In genomic region chr15:88202736-88203135, GRCm38 (mm10) we compare ENCODE assay signal across 20 mouse cellular contexts.
DNase-seq lines count a peak whose midpoint lies in the region; ATAC-seq and TF ChIP-seq lines count a peak whose summit lies in the region.
"Had no signal": no experiment of that assay in that cellular context is flagged by ENCODE, and none has a peak within 500 bp of the region (broad histone marks: within the 10 kb centered on the region; RNA-seq: fewer than 3 reads in every experiment).

No protein-coding gene starts in this region.

- TF ChIP-seq CTCF in hindbrain, postnatal 0 days (IDR thresholded peaks at IDR 0.05; ENCODE audit: low read depth) = no peak

- H3K4me2 ChIP-seq in heart, embryonic 11.5 days = no peak overlapping the region
- peak overlapping the region; percentile 38 for H3K4me2 ChIP-seq in neural tube, embryonic 12.5 days (replicated peaks)
- H3K4me2 ChIP-seq in hindbrain, postnatal 0 days (ENCODE audit: low read depth, low read length) = 0 out of 2 replicates have a peak overlapping the region, but pooled peaks have one; percentile 3
- H3K4me2 ChIP-seq: embryonic facial prominence, embryonic 15.5 days had no signal

- H3K4me1 ChIP-seq in heart, embryonic 11.5 days (ENCODE audit: control insufficient read depth, insufficient read depth, low read length) = no peaks in the 10 kb centered on the region
- H3K4me1 ChIP-seq in neural tube, embryonic 12.5 days = peaks cover 9% of the 10 kb centered on the region; the same call in 1 of the 2 replicates
- H3K4me1 ChIP-seq in hindbrain, postnatal 0 days (ENCODE audit: insufficient read depth, low read length) = no peaks in the 10 kb centered on the region
- no peaks in the 10 kb centered on the region for H3K4me1 ChIP-seq in heart, embryonic 10.5 days
- H3K4me1 ChIP-seq: embryonic facial prominence, embryonic 15.5 days; limb, embryonic 10.5 days had no signal

- H3K36me3 ChIP-seq in heart, embryonic 11.5 days (ENCODE audit: control insufficient read depth, insufficient read depth, low read length) = no peaks in the 10 kb centered on the region
- no peaks in the 10 kb centered on the region for H3K36me3 ChIP-seq in neural tube, embryonic 12.5 days
- no peaks in the 10 kb centered on the region for H3K36me3 ChIP-seq in hindbrain, postnatal 0 days (ENCODE audit: insufficient read depth, low read length)
- no peaks in the 10 kb centered on the region for H3K36me3 ChIP-seq in heart, embryonic 10.5 days
- H3K36me3 ChIP-seq: embryonic facial prominence, embryonic 15.5 days; limb, embryonic 10.5 days had no signal

- 73% methylated on average over 3 of the region's 3 CpGs for WGBS in heart, embryonic 11.5 days (ENCODE audit: insufficient replicate concordance)
- WGBS in neural tube, embryonic 12.5 days = 66% methylated on average over 3 of the region's 3 CpGs
- 26% methylated on average over 3 of the region's 3 CpGs for WGBS in hindbrain, postnatal 0 days
- 71% methylated on average over 3 of the region's 3 CpGs for WGBS in heart, embryonic 10.5 days

- H3K27me3 ChIP-seq in heart, embryonic 11.5 days (ENCODE audit: control insufficient read depth, insufficient read depth, low read length) = no peaks in the 10 kb centered on the region
- H3K27me3 ChIP-seq in neural tube, embryonic 12.5 days (replicated peaks) = no peaks in the 10 kb centered on the region
- H3K27me3 ChIP-seq in hindbrain, postnatal 0 days (ENCODE audit: insufficient read depth, low read length) = no peaks in the 10 kb centered on the region
- no peaks in the 10 kb centered on the region for H3K27me3 ChIP-seq in heart, embryonic 10.5 days (ENCODE audit: insufficient read depth, poor library complexity, severe bottlenecking)
- H3K27me3 ChIP-seq: embryonic facial prominence, embryonic 15.5 days had no signal

- H3K4me3 ChIP-seq in heart, embryonic 11.5 days (ENCODE audit: low read depth, low read length) = no peak overlapping the region
- no peak overlapping the region for H3K4me3 ChIP-seq in neural tube, embryonic 12.5 days
- H3K4me3 ChIP-seq in hindbrain, postnatal 0 days (ENCODE audit: low read length) = no peak overlapping the region
- no peak overlapping the region for H3K4me3 ChIP-seq in heart, embryonic 10.5 days
- H3K4me3 ChIP-seq: embryonic facial prominence, embryonic 15.5 days; heart, adult 2 months; left cerebral cortex, adult 2 months; limb, embryonic 10.5 days had no signal

- peak; percentile 59 for DNase-seq in heart, adult 11 months
- DNase-seq in neural tube, embryonic 10.5 days (ENCODE audit: extremely low spot score, low spot score) = no peak
- DNase-seq in hindbrain, postnatal 0 days (ENCODE audit: low spot score) = peak; percentile 62
- DNase-seq in retina, postnatal 7 days (ENCODE audit: low read depth, low spot score) = peak; percentile 37
- no peak for DNase-seq in heart, embryonic 10.5 days (ENCODE audit: low spot score)
- DNase-seq: adrenal gland, adult 2 months; cerebellum, adult 11 months; gastrocnemius, postnatal 14 days; heart, adult 2 months; kidney, adult 11 months; kidney, postnatal 10 days; liver, postnatal 0 days; lung, postnatal 10 days; spleen, adult 18-20 months; thymus, postnatal 25 days had no signal

- no peaks in the 10 kb centered on the region for H3K9me3 ChIP-seq in heart, embryonic 11.5 days (replicated peaks; ENCODE audit: control insufficient read depth, low read length)
- no peaks in the 10 kb centered on the region for H3K9me3 ChIP-seq in neural tube, embryonic 12.5 days
- no peaks in the 10 kb centered on the region for H3K9me3 ChIP-seq in hindbrain, postnatal 0 days (ENCODE audit: low read length)
- H3K9me3 ChIP-seq in heart, embryonic 10.5 days = no peaks in the 10 kb centered on the region
- H3K9me3 ChIP-seq: embryonic facial prominence, embryonic 15.5 days; limb, embryonic 10.5 days had no signal

- H3K27ac ChIP-seq in heart, embryonic 11.5 days (ENCODE audit: low read depth, low read length) = no peak overlapping the region
- no peak overlapping the region for H3K27ac ChIP-seq in neural tube, embryonic 12.5 days
- no peak overlapping the region for H3K27ac ChIP-seq in hindbrain, postnatal 0 days
- H3K27ac ChIP-seq in heart, embryonic 10.5 days = no peak overlapping the region
- H3K27ac ChIP-seq: embryonic facial prominence, embryonic 15.5 days; heart, adult 2 months; left cerebral cortex, adult 2 months; limb, embryonic 10.5 days had no signal

- no peak for ATAC-seq in heart, embryonic 11.5 days (replicated peaks; ENCODE audit: insufficient number of reproducible peaks, low FRiP score, low TSS enrichment)
- ATAC-seq in neural tube, embryonic 12.5 days (ENCODE audit: low FRiP score, low read depth) = no peak
- no peak for ATAC-seq in hindbrain, postnatal 0 days
- ATAC-seq: liver, postnatal 0 days had no signal

- no peak overlapping the region for H3K9ac ChIP-seq in heart, embryonic 11.5 days (ENCODE audit: low read depth, low read length)
- no peak overlapping the region for H3K9ac ChIP-seq in neural tube, embryonic 12.5 days
- H3K9ac ChIP-seq in hindbrain, postnatal 0 days (replicated peaks; ENCODE audit: low read length) = no peak overlapping the region
- H3K9ac ChIP-seq: embryonic facial prominence, embryonic 15.5 days; liver, postnatal 0 days had no signal

Comparison
In these comparisons a context has a peak if more than half of its experiments do, and no peak if none do; other contexts are left out.
1. DNase-seq: peak in heart, adult 11 months (single experiment), hindbrain, postnatal 0 days (single experiment) and retina, postnatal 7 days (single experiment); none in neural tube, embryonic 10.5 days (single experiment) and heart, embryonic 10.5 days (single experiment).